Mouse (Mus musculus): ENCODE results near the gene Chtop.

DNA sequence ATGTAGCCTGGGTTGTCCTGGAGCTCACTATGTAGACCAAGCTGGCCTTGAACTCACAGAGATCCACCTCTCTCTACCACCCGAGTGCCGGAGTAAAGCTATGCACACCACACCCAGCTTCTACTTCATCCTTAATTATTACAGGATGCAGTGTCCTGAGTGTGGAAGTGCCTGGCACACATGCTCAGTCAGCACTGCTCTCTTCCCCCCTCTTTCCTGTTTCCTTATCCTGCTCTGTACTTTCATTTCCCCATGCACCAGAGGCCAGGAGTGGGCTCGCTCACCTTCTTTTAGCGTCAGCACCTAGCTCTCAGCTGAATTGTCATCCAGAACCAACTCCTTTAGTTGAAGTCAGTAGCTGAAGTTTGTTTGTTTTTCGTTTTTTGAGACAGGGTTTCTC lies 49.0 kb downstream of the Chtop start:
- TF ChIP-seq CTCF (IDR thresholded peaks at IDR 0.05; ENCODE audit: borderline replicate concordance, insufficient read depth, low read length) = no peak
- no peak for TF ChIP-seq POLR2A (IDR thresholded peaks at IDR 0.05; ENCODE audit: low read depth, low read length)

All from embryonic fibroblast, embryonic 13.5 days (primary cell).